Mouse (Mus musculus): Measurements from ENCODE around the gene Capn9.

DNA sequence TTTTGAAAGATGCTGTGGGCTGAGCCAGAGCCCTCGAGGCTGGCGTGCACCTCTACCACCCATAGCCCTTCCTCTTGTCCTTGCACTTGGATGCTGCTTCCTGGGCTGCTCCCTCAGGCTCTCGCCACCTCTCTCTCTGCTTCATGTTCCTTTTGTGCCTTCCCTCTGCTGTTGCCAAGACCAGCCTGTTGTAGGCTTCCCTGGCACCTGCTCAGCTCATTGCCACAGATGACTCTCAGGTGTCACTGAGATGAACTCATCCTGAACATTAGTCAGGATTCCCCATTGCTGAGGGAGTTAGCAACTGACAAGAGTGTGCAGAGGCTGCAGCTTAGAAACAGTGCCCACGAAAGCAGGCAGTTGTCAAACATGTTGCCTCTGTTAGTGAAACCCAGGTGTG is 33.9 kb upstream of the Capn9 start:
- TF ChIP-seq POLR2A (IDR thresholded peaks at IDR 0.05; ENCODE audit: insufficient read depth, low read length) (no peak), EP300 (IDR thresholded peaks at IDR 0.05; ENCODE audit: insufficient read depth, low read depth, low read length) (no peak)
